Comparison of ENCODE assay signal across 23 mouse cellular contexts in genomic region chr2:4723088-4723487, GRCm38 (mm10). TPM values are rescaled to one million over a fixed set of nuclear protein-coding genes. Genes with fewer than 3 reads are reported as not detected.
"Had no signal": no experiment of that assay in that cellular context is flagged by ENCODE, and none has a peak within 500 bp of the region (broad histone marks: within the 10 kb centered on the region; RNA-seq: fewer than 3 reads in every experiment).

No protein-coding gene starts in this region.

- H3K9ac ChIP-seq: kidney, embryonic 15.5 days; liver, embryonic 12.5 days; liver, embryonic 15.5 days; midbrain, embryonic 13.5 days; neural tube, embryonic 13.5 days had no signal

- H3K9me3 ChIP-seq: kidney, embryonic 15.5 days; liver, embryonic 12.5 days; liver, embryonic 15.5 days; midbrain, embryonic 10.5 days; midbrain, embryonic 13.5 days; neural tube, embryonic 13.5 days had no signal

- H3K27me3 ChIP-seq: midbrain, embryonic 13.5 days; neural tube, embryonic 13.5 days had no signal

- H3K4me2 ChIP-seq: kidney, embryonic 15.5 days; liver, embryonic 12.5 days; liver, embryonic 15.5 days; midbrain, embryonic 13.5 days; neural tube, embryonic 13.5 days had no signal

- ATAC-seq: hindbrain, postnatal 0 days; inflammation-experienced regulatory T-cells, adult 6 months; liver, embryonic 12.5 days; midbrain, embryonic 13.5 days; midbrain, embryonic 16.5 days had no signal

- DNase-seq: kidney, postnatal 14 days; layer of hippocampus, postnatal 36 days; lung, adult 2 months; lung, postnatal 14 days; lung, postnatal 4 days; retina, postnatal 1 day; thymus, adult 2 months; thymus, postnatal 14 days; thymus, postnatal 4 days had no signal

- H3K4me3 ChIP-seq: kidney, embryonic 15.5 days; left cerebral cortex, adult 2 months; liver, embryonic 12.5 days; liver, embryonic 15.5 days; midbrain, embryonic 10.5 days; midbrain, embryonic 13.5 days; myocyte; neural tube, embryonic 13.5 days had no signal

- H3K27ac ChIP-seq: hindbrain, postnatal 0 days; kidney, embryonic 15.5 days; left cerebral cortex, adult 2 months; liver, embryonic 12.5 days; liver, embryonic 15.5 days; midbrain, embryonic 10.5 days; midbrain, embryonic 13.5 days; neural tube, embryonic 13.5 days; stomach, postnatal 0 days had no signal

- H3K36me3 ChIP-seq: kidney, embryonic 15.5 days; liver, embryonic 12.5 days; liver, embryonic 15.5 days; midbrain, embryonic 13.5 days; neural tube, embryonic 13.5 days had no signal

RNA-seq across cellular contexts. Expression of gene Bend7, which starts 5.5 kb away (rescaled TPM):
- total RNA-seq: monocyte, adult 5-6 weeks; neutrophil, adult 5-6 weeks had no signal
- polyA plus RNA-seq: inflammation-experienced regulatory T-cells, adult 6 months; myocyte had no signal
